Mouse (Mus musculus) right cerebral cortex, postnatal 4 days (tissue): ENCODE measurements around the gene Dpp6.

ENCODE experiments used
- DNase-seq: peaks from one replicate; pipeline ENCODE4 v3.0.0-alpha.2; 2022

Dpp6 gene

DNA sequence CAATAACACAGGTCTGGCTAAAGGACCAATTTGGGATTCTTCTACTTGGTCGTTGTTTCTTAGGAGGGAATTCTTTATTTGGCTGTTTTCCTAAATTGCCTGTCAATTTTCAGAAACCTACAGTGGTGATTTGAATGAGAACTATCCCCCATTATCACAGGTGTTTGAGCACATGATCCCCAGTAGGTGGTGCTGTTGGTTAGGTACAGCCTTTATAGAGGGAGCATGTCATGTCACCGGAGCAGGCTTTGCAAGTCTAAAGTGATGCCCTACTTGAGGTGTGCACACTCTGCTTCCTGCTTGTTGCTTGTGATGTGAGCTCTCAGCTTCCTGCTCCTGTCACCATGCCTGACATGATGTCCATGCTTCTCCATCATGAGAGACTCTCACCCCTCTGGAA is 870.3 kb downstream of the Dpp6 start:
- no peak for DNase-seq

DNA sequence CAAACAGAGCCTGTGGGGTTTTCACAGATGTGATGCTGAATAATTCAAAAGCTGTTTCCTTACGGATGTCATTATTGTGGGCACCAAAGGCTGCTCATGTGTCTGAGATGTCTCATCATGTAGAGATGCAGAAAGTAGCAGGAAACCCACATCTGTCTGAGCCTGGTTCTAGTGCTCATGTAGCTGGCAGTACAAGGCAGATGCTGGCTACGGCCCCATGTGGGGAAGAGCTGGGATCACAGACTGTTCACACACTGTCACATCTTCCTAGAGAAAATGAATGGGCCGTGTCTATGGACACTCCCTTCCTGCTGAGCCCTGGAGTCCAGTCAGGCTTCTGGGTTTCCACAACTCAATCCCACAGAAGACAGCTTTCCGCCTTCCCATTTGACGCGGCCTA is 885.5 kb downstream of the Dpp6 start:
- DNase-seq, result no peak

DNA sequence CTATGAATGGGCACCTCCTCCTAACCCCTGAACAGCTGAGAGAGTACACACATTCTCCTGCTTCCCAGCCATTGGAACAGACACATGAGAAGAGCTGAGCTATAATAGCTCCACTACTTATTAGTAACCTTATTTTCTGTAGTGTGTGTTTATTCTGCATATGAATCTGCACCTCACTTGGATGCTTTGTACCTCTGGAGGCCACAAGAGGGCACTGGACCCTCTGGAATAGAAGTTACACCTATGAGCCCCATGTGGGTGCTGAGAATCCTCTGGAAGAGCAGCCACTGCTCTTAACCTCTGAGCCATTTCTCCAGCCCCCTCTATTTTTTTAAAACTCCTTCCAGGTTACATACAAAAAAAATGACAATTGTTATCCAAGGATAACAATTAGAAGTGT is 888.0 kb downstream of the Dpp6 start:
- DNase-seq, result no peak

DNA sequence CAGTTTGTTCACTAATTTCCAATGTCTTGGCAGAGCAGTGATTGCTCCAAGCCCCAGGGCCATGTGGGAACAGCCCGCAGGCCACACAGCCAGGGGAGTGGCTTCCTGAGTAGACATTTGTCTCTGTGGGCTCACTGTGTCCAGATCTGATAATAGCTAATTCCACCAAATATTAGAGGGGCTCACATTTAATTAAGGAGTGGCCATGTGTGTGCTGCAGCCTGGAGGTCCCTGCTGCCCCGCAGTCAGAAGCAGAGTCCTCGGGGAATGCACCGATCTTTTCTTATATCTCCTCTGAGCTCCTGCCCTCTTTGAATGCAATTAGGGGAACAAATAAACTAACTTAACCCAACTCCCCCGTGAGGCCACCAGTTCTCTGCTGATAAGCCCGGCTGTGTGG is 889.5 kb downstream of the Dpp6 start:
- no peak for DNase-seq

DNA sequence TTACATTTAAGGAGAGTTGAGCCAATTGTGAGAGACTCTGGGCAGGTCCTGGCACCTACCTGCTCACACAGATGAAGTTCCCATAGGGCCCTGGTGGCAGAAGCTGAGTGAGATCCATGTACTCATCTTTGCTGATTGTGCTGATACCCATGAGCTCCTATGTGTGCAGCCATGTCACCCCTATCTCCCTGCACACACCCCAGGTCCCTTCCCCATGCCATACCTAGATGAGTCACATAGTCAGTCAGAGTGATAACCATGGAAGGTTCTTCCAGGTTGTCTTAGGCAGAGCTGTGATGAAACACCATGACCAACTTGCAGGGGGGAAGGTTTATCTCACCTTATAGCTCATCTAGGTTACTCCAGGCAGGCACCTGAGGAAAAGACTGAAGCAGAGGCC is 890.3 kb downstream of the Dpp6 start:
- no peak for DNase-seq

DNA sequence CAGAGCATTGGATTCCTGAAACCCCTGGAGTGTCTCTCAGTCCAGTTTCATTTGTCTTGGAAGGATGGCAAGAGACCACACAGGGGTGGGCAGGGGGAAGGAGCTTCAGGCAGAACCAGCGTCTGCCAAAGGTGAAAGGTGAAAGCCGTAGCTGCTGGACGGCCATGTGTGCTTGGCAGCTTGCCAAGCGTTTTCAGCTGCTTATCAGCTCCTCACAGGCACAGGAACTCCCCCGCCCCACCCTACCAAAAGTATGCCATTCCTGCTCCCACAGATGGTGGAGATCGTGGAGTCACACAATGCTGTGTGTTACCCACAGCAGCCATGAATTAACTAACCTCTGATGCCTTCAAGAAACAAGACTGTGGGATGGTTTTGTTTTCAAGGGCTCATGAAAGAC is 891.2 kb downstream of the Dpp6 start:
- no peak for DNase-seq

DNA sequence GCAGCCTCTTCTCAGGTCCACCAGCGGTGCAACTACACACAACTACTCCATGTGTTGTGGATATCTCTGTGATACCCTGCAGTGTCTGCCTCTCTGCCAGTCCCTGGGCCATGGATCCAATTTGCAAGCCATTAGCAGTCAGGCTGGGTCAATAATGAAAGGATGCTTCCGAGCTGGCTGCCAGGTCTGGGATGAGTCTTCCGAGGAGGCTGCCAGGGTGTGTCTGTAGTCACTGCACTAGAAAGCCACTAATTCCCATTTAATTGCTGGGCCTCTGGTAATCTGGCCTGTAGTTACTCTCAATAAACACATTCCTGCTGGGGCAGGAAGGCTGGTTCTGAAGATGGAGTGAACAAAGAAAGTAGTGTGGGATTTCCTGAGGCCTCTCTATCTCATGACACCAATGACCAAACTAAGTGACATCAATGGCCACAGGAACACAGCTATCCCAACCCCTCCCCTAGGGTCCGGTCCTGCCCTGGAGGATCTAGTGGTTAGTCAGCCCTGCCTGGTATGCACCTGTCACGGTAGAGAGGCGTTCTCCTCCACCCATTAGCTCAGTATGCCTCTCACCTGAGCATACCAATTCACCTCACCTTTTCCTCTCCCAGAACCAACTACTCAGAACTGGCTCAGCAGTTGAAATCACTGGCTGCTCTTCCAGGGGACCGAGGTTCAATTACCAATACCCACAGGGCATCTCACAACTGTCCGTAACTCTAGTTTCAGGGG is 894.6 kb downstream of the Dpp6 start:
- no peak for DNase-seq

DNA sequence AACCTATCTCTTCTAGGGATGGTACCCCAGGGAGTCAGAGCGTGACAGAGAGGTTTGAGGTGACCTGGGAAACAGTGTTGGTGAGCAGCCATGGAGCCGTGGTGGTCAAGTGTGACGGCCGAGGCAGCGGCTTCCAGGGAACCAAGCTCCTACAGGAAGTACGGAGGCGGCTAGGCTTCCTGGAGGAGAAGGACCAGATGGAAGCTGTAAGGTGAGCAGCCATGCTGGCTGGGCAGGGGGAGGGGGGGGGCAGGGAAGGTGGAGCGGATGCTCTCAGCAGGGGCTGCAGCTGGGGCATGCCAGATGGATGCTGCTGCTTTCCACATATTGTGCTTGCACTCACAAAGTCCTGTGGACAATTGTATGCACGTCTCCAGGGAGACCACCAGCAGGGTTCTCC is 897.4 kb downstream of the Dpp6 start:
- DNase-seq, result no peak

DNA sequence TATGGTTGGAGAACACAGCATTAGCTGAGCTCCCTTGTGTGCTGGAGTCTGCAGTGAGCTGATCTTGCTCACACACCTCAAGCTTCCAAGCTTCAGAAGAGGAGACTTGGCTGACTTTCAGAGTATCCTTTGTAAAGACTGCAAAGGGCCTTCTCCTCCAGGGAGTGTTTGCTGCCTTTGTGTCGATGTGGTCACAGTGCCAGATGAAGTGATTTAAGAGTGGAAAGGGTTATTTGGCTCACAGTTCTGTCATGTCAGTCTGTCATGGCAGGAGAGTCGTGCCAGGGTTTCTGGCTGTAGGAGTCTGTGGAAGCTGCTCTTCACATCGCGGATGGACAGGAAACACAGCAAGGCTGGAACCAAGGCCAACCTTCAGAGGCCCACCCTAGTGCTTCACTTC is 899.0 kb downstream of the Dpp6 start:
- DNase-seq, result no peak

DNA sequence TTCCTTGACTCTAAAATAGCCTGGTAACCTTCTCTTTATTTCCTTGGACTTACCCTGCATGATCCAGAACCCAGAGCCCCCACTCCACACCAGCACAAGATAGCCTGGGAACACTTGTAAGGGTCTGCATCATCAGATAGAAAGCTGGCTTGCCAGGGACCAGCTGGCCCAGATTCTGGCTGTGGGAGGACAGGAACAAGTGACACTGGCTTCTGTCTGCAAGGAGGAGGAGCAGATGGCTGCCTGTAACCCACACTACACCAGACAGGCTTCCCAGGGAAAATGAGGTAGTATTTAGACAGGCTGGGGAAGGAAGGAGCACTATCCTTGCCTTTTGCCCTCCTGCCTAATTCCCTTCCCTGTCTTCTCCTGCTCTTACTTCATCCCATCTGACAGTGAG is 900.3 kb downstream of the Dpp6 start:
- no peak for DNase-seq

DNA sequence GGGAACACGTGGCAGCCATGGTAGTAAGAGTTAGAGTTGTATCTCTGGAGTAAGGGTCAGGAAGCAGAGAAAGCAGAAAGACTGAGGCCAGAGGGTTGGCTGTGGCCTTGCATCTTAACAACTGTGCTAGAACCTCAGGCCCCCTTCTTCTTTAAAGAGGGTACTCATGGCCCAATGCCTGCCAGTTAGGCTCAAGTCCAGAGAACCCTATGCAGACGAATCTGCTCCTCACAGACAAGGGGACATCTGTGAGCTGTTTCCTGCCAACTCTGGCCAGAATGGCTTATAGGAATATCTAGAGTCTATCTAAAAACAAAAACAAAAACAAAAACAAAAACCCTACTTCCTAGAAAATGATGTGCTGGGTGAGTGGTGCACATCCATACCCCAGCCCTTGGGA is 902.3 kb downstream of the Dpp6 start:
- no peak for DNase-seq

DNA sequence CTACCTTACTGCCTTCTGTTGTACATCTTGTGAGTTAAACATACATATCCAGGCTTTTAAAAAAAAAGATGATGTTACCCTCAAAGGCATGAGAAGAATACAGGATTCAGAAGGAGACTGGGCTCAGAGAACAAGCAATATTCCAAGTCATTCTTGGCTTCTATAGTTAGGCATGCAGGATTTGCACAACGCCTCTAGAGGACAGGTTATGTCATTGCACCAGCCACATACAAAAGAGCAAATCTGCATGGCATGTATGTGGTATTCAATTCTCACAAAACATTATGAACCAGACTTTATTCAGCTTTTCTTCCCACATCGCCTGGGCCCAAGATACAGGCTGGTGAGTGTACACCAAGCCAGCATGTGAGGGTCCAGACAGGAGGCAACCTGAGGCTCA is 907.5 kb downstream of the Dpp6 start:
- DNase-seq, result no peak

DNA sequence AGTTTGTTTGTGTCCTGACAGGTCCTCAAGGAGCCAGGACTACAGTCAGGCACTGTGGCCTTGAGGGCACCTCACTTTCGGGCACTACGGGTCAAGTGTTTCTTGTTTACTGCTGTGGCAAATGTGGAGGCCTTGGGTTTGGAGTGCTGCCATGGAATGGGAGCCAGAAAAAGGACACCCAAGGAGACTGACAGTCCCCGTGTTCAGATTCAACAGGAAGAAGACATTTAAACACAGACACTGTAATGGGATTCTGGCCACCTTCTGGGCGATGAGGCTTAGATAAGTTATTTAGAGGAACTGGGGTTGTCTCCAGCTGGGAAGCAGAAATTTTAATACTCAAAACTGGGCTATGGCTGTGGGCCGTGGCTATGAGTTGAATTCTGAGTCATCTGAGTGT is 913.7 kb downstream of the Dpp6 start:
- no peak for DNase-seq

DNA sequence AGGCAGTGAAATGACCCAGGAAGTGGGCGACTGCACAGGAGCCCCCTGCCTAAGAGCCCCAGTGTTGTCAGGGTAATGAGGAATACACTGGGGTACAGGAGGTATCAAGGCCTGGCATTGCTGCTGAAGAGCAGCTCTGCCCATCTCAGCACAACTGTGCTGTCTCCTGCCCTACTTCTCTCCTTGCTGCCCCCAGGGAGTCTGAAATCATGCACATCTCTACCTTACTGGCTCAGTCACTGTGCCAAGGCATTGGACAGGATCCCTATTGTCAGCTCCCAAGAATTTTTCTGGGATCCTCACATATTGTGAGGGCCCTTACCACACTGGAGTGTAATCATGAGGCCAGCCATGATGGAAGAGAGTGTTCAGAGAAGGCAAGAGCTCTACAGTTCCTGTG is 914.4 kb downstream of the Dpp6 start:
- DNase-seq, result no peak

DNA sequence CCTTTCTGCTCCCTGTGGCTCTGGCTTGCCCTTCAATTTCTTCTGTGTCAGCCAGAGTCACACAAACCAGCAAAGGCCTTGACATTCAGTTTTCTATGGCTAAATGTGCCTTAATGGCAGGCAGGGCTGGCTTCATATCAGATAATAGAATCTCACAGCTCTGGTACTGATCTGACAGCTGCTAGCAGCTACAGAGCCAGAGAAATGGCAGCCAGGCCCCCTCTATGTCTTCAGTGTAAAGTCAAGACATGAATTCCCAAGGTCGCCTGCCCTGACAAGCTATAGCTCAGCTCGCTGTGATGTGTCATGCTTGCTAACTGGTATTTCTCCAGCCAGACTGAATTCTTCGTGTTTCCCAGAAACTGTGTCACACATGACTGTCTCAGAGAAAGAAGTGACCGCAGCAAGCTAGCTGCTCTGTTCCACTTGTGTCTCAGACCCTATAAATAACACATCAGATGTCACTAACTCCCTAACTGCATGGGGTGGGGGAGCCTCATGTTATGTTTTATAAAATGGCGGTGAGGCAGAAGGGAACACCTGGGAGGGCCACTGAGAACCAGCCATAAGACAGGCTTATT is 915.4 kb downstream of the Dpp6 start:
- no peak for DNase-seq

DNA sequence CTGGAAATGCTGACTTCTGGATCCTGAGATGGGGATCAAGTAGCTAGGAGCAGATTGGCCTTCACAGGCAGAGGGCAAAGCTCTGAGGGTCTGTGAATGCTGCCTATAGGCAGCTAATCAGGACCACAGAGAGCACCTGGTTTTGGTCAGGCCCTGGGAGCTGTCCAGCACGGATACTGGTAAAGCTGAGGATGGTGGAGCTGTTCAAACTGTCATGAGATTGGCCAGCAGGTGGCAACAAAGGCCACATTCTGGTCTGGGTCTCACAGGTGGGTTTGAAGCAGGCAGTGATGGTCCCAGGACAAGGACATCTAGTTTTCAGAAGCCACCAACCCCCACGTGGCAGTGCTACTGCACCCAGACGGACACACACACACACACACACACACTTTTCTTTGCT is 920.2 kb downstream of the Dpp6 start:
- peak; percentile 48 for DNase-seq

DNA sequence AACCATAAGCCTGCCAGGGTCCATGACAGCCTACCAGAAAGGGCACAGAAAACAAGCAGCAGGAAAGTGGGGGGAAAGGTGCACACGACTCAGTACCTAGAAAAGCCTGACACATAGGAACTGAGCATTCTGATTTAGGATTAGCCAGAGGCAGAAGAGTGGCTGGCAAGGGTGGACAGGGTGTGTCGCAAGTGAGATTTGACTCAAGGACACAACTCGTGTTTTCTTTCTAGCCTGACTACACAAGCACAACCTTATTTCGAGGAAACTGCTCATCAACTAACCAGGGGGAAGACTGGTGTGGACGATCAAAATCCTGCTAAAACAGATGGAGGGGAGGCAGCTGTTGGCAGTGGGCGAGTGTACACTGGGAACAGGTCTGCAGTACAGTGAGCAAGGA is 922.2 kb downstream of the Dpp6 start:
- DNase-seq, result no peak

DNA sequence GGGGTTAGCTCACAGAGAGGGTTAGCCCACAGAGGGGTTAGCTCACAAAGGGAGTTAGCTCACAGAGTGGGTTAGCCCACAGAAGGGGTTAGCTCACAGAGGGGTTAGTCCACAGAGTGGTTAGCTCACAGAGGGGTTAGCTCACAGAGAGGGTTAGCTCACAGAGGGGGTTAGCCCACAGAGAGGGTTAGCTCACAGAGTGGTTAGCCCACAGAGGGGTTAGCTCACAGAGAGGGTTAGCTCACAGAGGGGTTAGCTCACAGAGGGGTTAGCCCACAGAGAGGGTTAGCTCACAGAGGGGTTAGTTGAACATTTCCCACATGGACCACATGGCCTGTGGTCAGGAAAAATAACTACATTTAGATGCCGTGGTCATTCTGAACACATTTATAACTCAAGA is 927.9 kb downstream of the Dpp6 start:
- no peak for DNase-seq

DNA sequence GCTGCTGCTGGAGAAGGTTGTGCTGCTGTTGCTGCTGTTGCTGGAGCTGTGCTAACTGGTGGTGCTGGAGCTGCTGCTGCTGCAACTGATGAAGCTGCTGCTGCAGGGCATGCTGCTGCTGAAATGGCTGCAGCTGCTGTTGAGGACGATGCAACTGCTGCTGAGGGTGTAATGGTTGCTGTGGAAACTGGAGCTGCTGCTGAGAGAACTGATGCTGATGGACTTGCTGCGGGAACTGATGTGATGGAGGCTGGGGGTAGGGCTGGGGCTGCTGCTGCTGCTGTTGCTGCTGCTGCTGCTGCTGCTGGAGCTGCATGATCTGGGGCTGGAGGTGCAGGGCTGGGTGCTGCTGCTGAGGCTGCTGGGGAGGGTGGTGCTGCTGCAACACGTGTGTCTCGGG is 948.8 kb downstream of the Dpp6 start:
- no peak for DNase-seq

DNA sequence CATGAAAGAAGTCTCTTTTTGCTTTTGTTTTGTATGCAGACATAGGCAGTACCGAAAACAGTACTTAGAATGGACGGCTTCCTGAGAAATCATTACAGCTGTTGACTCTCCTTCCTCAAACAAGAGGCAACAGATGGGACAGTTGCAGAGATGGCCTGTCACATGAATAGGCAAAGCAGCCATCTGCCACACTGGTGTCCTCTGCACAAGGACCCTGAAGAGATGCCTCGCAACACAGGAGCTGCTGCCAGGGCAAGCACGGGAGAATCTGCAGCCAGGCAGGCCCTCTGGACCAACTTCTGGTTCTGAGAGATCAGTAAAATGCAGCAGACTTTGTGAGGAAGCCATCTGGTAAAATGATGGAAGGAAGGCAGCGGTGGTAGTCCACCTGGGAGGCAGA is 950.9 kb downstream of the Dpp6 start:
- DNase-seq, result no peak
